Mouse (Mus musculus) limb, embryonic 14.5 days (tissue): Measurements from ENCODE around the gene Ankrd10. TPM values are rescaled to one million over a fixed set of nuclear protein-coding genes. Genes with fewer than 3 reads are reported as not detected.
"Not testable (repeated sequence)": the region's sequence is repeated elsewhere in the genome, so short reads cannot be mapped to it uniquely, and the experiment has no call there.

Source experiments
- ATAC-seq: fragments of 200-750 bp; cut with Nextera tagmentation; 2 replicates; pipeline ENCODE4 v1.8.0; 2017; ENCODE audit warnings: low read depth, moderate number of reproducible peaks, moderate TSS enrichment; ENCODE audit not compliant: low FRiP score
- DNase-seq: peaks from one replicate; pipeline ENCODE4 v3.0.0-alpha.2; 2015; ENCODE audit warnings: low spot score
- H3K27ac ChIP-seq: fragments of 300-500 bp; sonication (generic); replicated peaks from 2 replicates; pipeline ENCODE4 v1.5.1; 2014; ENCODE audit warnings: low read depth, mild to moderate bottlenecking, low read length, moderate library complexity, mixed read lengths
- H3K27me3 ChIP-seq: fragments of 300-500 bp; sonication (generic); 2 replicates; pipeline ENCODE4 v1.6.1; 2014; ENCODE audit warnings: low read length, mixed read lengths; ENCODE audit not compliant: control insufficient read depth, insufficient read depth
- H3K36me3 ChIP-seq: fragments of 300-500 bp; sonication (generic); 2 replicates; pipeline ENCODE4 v1.6.1; 2014; ENCODE audit warnings: mild to moderate bottlenecking, low read length, moderate library complexity, mixed read lengths; ENCODE audit not compliant: control insufficient read depth, insufficient read depth
- H3K4me1 ChIP-seq: fragments of 300-500 bp; sonication (generic); 2 replicates; pipeline ENCODE4 v1.6.1; 2014; ENCODE audit warnings: antibody characterized with exemption, low read length, mixed read lengths; ENCODE audit not compliant: control insufficient read depth, insufficient read depth
- H3K4me2 ChIP-seq: fragments of 300-500 bp; sonication (generic); replicated peaks from 2 replicates; pipeline ENCODE4 v1.6.1; 2014; ENCODE audit warnings: low read depth, mild to moderate bottlenecking, low read length, moderate library complexity; ENCODE audit not compliant: severe bottlenecking
- H3K4me3 ChIP-seq: fragments of 300-500 bp; sonication (generic); replicated peaks from 2 replicates; pipeline ENCODE4 v1.5.1; 2014; ENCODE audit warnings: low read length
- H3K9ac ChIP-seq: fragments of 300-500 bp; sonication (generic); 2 replicates; pipeline ENCODE4 v1.6.1; 2014; ENCODE audit warnings: mild to moderate bottlenecking, low read depth, low read length, moderate library complexity; ENCODE audit not compliant: severe bottlenecking
- H3K9me3 ChIP-seq: fragments of 300-500 bp; sonication (generic); 2 replicates; pipeline ENCODE4 v1.6.1; 2016; ENCODE audit warnings: low read length; ENCODE audit not compliant: control insufficient read depth
- POLR2A ChIP-seq: fragments of 200-500 bp; IDR thresholded peaks from 2 replicates; pipeline ENCODE4 v1.8.0; 2012; ENCODE audit warnings: inconsistent platforms, mild to moderate bottlenecking, moderate library complexity, borderline replicate concordance; ENCODE audit not compliant: insufficient read depth, insufficient read length; ENCODE audit errors: extremely low read depth
- WGBS: fragments of 180-500 bp; shearing (Covaris S2); extraction: QIAGEN DNeasy Blood & Tissue Kit; methylation state at CpG from one replicate; pipeline ENCODE4 v1.1.7; 2014; 5-methylcytosine and 5-hydroxymethylcytosine counted together
- polyA plus RNA-seq, 2 experiments: library from polyadenylated mRNA; depleted of rRNA in 1 of 2; stranded (reverse) in 1 of 2; unstranded in 1 of 2; fragments of >200 nt; fragmentation: Nextera tagmentation in 1 of 2; extraction: Ambion mirVana in 1 of 2; gene quantifications; 2 replicates each; pipeline versions ENCODE4 v1.2.1 to v1.2.3; 2012 to 2014

Gene Ankrd10
- polyA plus RNA-seq (2012; rRNA removed) (184 and 247 TPM in 2 replicates), polyA plus RNA-seq (2014; fragmentation: Nextera tagmentation; extraction: Ambion mirVana) (91.8 and 103 TPM in 2 replicates)

DNA sequence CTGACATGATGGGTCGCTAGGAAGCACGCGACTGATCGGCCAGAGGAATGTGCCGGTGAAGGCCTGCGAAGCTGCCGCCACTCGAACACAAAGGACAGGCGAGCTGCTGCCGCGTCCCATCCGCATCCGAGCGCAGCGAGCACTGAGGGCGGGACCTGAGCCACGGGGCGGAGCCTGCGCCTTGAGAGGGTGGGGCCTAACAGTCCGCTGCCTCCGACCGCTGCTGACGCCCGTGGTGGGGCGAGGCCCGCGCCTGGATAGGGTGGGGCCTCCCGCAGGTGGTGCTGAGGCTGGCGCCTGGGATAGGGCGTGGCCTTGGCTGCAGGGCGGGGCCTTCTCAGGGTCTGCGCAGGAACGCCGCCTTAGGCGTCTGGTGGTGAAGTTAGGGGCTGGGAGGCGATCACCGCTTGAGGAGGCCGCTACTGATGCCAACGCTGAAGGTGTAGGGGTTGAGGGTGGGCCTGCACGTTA, at the start of gene Ankrd10:
TSS of gene Ankrd10 (minus strand) at position 147 of the 471 bp plus-strand sequence.
- H3K4me3 ChIP-seq, result peak within 1 kb of the TSS; percentile 81
- peak within 1 kb of the TSS; percentile 96 for H3K27ac ChIP-seq
- peaks cover 17% of the 10 kb centered on the region for H3K36me3 ChIP-seq
- TF ChIP-seq POLR2A, result peak; percentile 99
- H3K9me3 ChIP-seq, result no peaks in the 10 kb centered on the region
- no peaks in the 10 kb centered on the region for H3K27me3 ChIP-seq
- peak within 1 kb of the TSS; percentile 82 for H3K4me2 ChIP-seq
- DNase-seq (peak; percentile 95), ATAC-seq (peak; percentile 91)
- H3K9ac ChIP-seq, result peak within 1 kb of the TSS; percentile 92
- WGBS, result under 1% methylated on average over 40 of the region's 40 CpGs
- peaks cover 24% of the 10 kb centered on the region for H3K4me1 ChIP-seq

DNA sequence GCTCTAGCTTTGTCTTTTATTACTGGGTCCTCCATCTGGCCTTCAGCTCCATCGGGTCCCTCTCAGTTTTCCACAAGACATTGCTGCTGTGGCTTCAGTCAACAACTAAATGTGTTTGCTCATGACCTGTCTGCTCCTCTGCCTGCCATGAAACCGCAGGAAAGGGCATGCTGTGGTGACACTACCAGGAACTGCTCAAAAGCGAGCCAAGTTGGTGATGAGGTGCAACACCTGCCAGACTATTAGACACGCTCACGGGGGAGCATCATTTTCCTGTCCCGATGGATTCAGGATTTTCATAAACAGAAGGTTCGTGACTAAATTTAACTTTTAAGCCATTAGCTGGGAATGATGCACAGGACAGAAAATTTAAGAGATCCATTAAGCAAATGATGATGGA, 49.0 kb upstream of the Ankrd10 start:
- H3K9ac ChIP-seq, result no peak overlapping the region
- no peak overlapping the region for H3K27ac ChIP-seq
- H3K4me1 ChIP-seq, result no peaks in the 10 kb centered on the region
- no peaks in the 10 kb centered on the region for H3K36me3 ChIP-seq
- no peak overlapping the region for H3K4me2 ChIP-seq
- ATAC-seq (no peak), DNase-seq (no peak)
- H3K4me3 ChIP-seq, result no peak overlapping the region
- 75% methylated on average over 7 of the region's 7 CpGs for WGBS
- H3K27me3 ChIP-seq, result no peaks in the 10 kb centered on the region
- 0 out of 2 replicates have a peak, but pooled peaks cover 3% of the 10 kb centered on the region for H3K9me3 ChIP-seq
- no peak for TF ChIP-seq POLR2A

DNA sequence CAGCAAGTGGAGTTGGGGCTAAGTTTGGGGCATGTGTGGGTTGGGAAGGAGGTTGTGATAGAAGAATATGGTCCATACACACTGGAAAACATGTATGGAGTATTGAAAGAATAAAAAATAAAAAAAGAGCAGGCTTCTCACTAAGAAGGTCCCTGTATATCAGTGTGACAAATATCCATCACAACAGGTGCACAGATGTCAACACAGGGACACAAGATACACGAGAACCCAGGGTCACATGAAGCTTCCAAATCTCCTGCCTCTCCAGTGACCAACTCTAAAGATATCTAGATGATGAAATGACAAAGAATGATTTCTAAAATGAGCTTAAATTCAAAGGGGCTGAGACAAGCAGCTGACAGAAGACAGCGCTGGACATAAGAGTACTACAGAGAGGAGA, 32.8 kb upstream of the Ankrd10 start:
- Histone ChIP-seq H3K27me3 (no peaks in the 10 kb centered on the region), H3K27ac (no peak overlapping the region), H3K9ac (no peak overlapping the region), H3K36me3 (no peaks in the 10 kb centered on the region), H3K4me2 (no peak overlapping the region), H3K9me3 (no peaks in the 10 kb centered on the region), H3K4me3 (no peak overlapping the region), H3K4me1 (no peaks in the 10 kb centered on the region)
- 66% methylated on average over 2 of the region's 2 CpGs for WGBS
- DNase-seq (no peak), ATAC-seq (no peak)
- no peak for TF ChIP-seq POLR2A

DNA sequence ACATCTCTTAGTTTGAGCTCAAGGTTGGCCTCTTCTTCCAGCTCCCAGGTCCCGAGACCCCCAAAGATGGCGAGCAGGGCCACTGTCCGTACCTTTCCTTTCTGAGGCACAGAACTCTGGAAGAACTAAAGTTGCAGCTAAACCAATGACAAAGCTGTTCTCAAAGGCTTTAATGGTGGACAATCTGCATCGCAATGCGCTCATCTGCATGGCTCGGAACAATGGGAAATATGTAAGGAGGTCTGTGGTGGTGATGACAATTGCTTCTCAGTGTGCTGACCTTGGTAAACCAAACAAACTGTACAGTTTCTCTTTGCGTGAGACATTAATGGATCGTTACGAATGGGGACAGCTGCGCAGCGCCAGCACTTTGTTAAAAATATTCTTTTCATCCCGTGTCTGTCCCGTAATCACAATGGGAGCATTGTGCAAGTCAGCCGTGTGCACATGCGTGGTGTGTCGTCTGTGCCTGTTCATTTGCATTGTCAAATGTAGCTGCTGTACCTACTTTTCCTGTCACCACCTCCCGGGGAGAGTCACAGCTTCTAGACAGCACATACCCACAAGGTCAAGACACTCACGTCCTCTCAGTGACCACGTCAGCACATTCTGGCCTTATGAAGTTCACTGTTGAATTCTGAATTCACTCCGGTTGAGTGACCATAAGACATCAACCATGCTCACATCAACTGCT, 30.6 kb upstream of the Ankrd10 start:
- H3K36me3 ChIP-seq, H3K4me2 ChIP-seq, H3K9ac ChIP-seq, H3K4me1 ChIP-seq, H3K4me3 ChIP-seq, ATAC-seq, H3K27ac ChIP-seq, H3K27me3 ChIP-seq, H3K9me3 ChIP-seq, DNase-seq: not testable (repeated sequence)
- 89% methylated on average over 20 of the region's 20 CpGs for WGBS

DNA sequence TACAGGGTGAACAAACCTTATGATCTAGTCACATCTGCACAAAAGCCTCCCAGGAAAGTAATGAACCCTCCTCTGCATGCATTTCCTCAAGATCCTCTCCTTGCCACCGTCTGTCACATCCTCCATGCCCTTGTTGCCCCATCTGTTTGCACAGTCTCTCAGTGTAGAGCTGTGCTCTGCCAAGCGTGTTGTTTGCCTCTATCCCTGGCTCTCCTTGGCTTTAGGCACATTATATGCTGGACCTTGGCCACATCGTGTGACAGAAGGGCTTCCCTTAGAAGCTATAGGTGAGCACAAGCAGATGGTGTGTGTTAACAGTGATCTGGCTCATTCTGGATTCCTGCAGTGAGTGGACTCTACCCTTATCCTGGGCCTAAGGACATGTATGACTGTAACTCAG, 26.4 kb upstream of the Ankrd10 start:
- Histone ChIP-seq H3K9me3 (no peaks in the 10 kb centered on the region), H3K36me3 (no peaks in the 10 kb centered on the region), H3K27me3 (no peaks in the 10 kb centered on the region), H3K4me3 (no peak overlapping the region), H3K4me2 (no peak overlapping the region), H3K4me1 (no peaks in the 10 kb centered on the region), H3K9ac (no peak overlapping the region), H3K27ac (no peak overlapping the region)
- no peak for TF ChIP-seq POLR2A
- ATAC-seq, result no peak
- 86% methylated on average over 3 of the region's 3 CpGs for WGBS
- DNase-seq, result no peak
